Comparison of ENCODE assay signal across 8 mouse cellular contexts in the genomic region with DNA sequence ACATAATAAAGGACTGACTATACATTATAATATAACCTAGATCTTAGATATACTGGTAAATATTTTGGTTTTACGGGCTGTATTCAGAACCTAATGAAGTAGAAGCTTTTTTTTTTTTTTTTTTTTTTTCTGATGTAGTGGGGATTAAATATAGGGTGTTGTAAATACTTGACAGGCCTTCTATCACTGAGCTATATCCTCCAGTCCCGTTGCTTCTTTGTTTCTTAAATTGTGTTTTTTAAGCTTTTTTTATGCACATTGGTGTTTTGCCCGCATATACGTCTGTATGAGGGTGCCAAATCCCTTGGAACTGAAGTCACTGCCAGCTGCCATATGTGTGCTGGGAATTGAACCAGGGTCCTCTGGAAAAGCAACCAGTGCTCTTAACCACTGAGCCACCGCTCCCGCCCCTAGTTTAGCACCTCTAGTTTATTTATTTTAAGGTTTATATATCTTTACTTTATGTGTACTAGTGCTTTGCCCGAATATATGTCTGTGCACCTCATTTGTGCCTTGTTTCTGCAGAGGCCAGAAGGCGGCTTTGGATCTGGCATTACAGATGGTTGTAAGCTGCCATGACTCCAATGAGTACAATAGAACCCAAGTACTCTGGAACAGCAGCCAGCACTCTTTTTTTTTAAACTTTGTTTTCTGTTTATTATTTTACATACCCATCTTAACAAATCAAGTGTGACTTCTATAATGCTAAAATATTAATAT. TPM values are rescaled to one million over a fixed set of nuclear protein-coding genes. Genes with fewer than 3 reads are reported as not detected.
DNase-seq lines count a peak whose midpoint lies in the region; ATAC-seq and TF ChIP-seq lines count a peak whose summit lies in the region.

No protein-coding gene starts in this region.

- intact Hi-C loops in heart, postnatal 10 days (cut with DNase I), result no loop called here
- intact Hi-C loops in gastrocnemius, postnatal 14 days (cut with DNase I; ENCODE audit: low total_unique reads), result no loop called here

- peak overlapping the region; percentile 55 for H3K4me3 ChIP-seq in heart, embryonic 13.5 days
- H3K4me3 ChIP-seq in ES-Bruce4 (ENCODE audit: low read depth, low read length), result peak overlapping the region; percentile 98; the same call in 1 of the 2 replicates
- peak overlapping the region; percentile 46 for H3K4me3 ChIP-seq in forebrain, embryonic 15.5 days
- H3K4me3 ChIP-seq in liver, embryonic 16.5 days (ENCODE audit: low read depth, low read length), result peak overlapping the region; percentile 64

- TF ChIP-seq EP300 in ES-Bruce4 (IDR thresholded peaks at IDR 0.05; ENCODE audit: insufficient read depth, low read depth, low read length), result no peak

- peak overlapping the region; percentile 58 for H3K4me2 ChIP-seq in heart, embryonic 13.5 days
- peak overlapping the region; percentile 33 for H3K4me2 ChIP-seq in forebrain, embryonic 15.5 days (replicated peaks)
- H3K4me2 ChIP-seq in liver, embryonic 16.5 days (ENCODE audit: low read depth, low read length), result peak overlapping the region; percentile 49

- peak overlapping the region; percentile 67 for H3K9ac ChIP-seq in heart, embryonic 13.5 days
- peak overlapping the region; percentile 52 for H3K9ac ChIP-seq in ES-Bruce4 (ENCODE audit: low read depth, poor library complexity, severe bottlenecking)
- no peak overlapping the region for H3K9ac ChIP-seq in forebrain, embryonic 15.5 days (replicated peaks)
- 0 out of 2 replicates have a peak overlapping the region, but pooled peaks have one; percentile 19 for H3K9ac ChIP-seq in liver, embryonic 16.5 days (ENCODE audit: low read depth, low read length)

- TF ChIP-seq CTCF in ES-Bruce4 (IDR thresholded peaks at IDR 0.05; ENCODE audit: low read depth, low read length), result no peak

- no peaks in the 10 kb centered on the region for H3K9me3 ChIP-seq in heart, embryonic 13.5 days
- H3K9me3 ChIP-seq in ES-Bruce4 (replicated peaks; ENCODE audit: control insufficient read depth, insufficient read depth, low read length, poor library complexity, severe bottlenecking), result no peaks in the 10 kb centered on the region
- H3K9me3 ChIP-seq in forebrain, embryonic 15.5 days, result no peaks in the 10 kb centered on the region
- H3K9me3 ChIP-seq in liver, embryonic 16.5 days (replicated peaks; ENCODE audit: control insufficient read depth, low read length), result no peaks in the 10 kb centered on the region

- ATAC-seq in heart, embryonic 13.5 days (ENCODE audit: extremely low read depth, insufficient number of reproducible peaks, low FRiP score, low TSS enrichment), result no peak
- peak; percentile 51 for ATAC-seq in forebrain, embryonic 15.5 days (replicated peaks)
- ATAC-seq in liver, embryonic 16.5 days (ENCODE audit: low read depth), result no peak

- no peak for TF ChIP-seq POLR2A in ES-Bruce4 (IDR thresholded peaks at IDR 0.05; ENCODE audit: insufficient read depth, low read length)

- no peak for DNase-seq in heart, postnatal 10 days
- DNase-seq in ovary, postnatal 36 days (ENCODE audit: low spot score), result no peak
- no peak for DNase-seq in gastrocnemius, postnatal 14 days
- DNase-seq in B cell, adult 2 months, result no peak

- H3K4me1 ChIP-seq in heart, embryonic 13.5 days, result peaks cover 6% of the 10 kb centered on the region
- H3K4me1 ChIP-seq in ES-Bruce4 (ENCODE audit: control insufficient read depth, insufficient read depth, low read length), result no peaks in the 10 kb centered on the region
- peaks cover 13% of the 10 kb centered on the region for H3K4me1 ChIP-seq in forebrain, embryonic 15.5 days
- H3K4me1 ChIP-seq in liver, embryonic 16.5 days (ENCODE audit: control insufficient read depth, low read depth, low read length), result no peaks in the 10 kb centered on the region

- 48% methylated on average over 8 of the region's 8 CpGs for WGBS in heart, embryonic 13.5 days
- WGBS in forebrain, embryonic 15.5 days, result 56% methylated on average over 8 of the region's 8 CpGs
- 52% methylated on average over 8 of the region's 8 CpGs for WGBS in liver, embryonic 16.5 days (ENCODE audit: insufficient replicate concordance)

- no peak overlapping the region; the same call in 1 of the 2 replicates for H3K27ac ChIP-seq in heart, embryonic 13.5 days (replicated peaks)
- 0 out of 2 replicates have a peak overlapping the region, but pooled peaks have one; percentile 24 for H3K27ac ChIP-seq in ES-Bruce4 (ENCODE audit: insufficient read depth, low read length)
- peak overlapping the region; percentile 71; the same call in 1 of the 2 replicates for H3K27ac ChIP-seq in forebrain, embryonic 15.5 days (replicated peaks)
- H3K27ac ChIP-seq in liver, embryonic 16.5 days (ENCODE audit: low read length), result peak overlapping the region; percentile 54

- H3K27me3 ChIP-seq in heart, embryonic 13.5 days (replicated peaks), result no peaks in the 10 kb centered on the region
- no peaks in the 10 kb centered on the region for H3K27me3 ChIP-seq in ES-Bruce4 (ENCODE audit: control insufficient read depth, insufficient read depth, low read length, poor library complexity, severe bottlenecking)
- H3K27me3 ChIP-seq in forebrain, embryonic 15.5 days, result no peaks in the 10 kb centered on the region
- H3K27me3 ChIP-seq in liver, embryonic 16.5 days (ENCODE audit: control insufficient read depth, insufficient read depth, low read depth, low read length), result no peaks in the 10 kb centered on the region

- no peaks in the 10 kb centered on the region; the same call in 1 of the 2 replicates for H3K36me3 ChIP-seq in heart, embryonic 13.5 days
- no peaks in the 10 kb centered on the region; the same call in 1 of the 2 replicates for H3K36me3 ChIP-seq in ES-Bruce4 (ENCODE audit: control insufficient read depth, insufficient read depth, low read length, poor library complexity, severe bottlenecking)
- H3K36me3 ChIP-seq in forebrain, embryonic 15.5 days, result no peaks in the 10 kb centered on the region
- no peaks in the 10 kb centered on the region for H3K36me3 ChIP-seq in liver, embryonic 16.5 days (ENCODE audit: control insufficient read depth, insufficient read depth)

RNA-seq across cellular contexts. Expression of gene Ube2a, which starts 8.9 kb away (rescaled TPM):
- 113 and 130 TPM in 2 replicates for polyA plus RNA-seq in heart, embryonic 13.5 days (2015; fragmentation: Nextera tagmentation; extraction: Ambion mirVana)
- 10 to 100 TPM; 74.7 to 76.4 TPM for total RNA-seq in heart, postnatal 10 days (2021)
- 101 and 112 TPM in 2 replicates for polyA plus RNA-seq in ES-Bruce4 (2011; ENCODE audit: insufficient read depth, insufficient read length, low read depth, missing spikeins)
- polyA plus RNA-seq in forebrain, embryonic 15.5 days (2015; fragmentation: Nextera tagmentation; extraction: Ambion mirVana), result 108 and 120 TPM in 2 replicates
- polyA plus RNA-seq in liver, embryonic 16.5 days (2015; fragmentation: Nextera tagmentation; extraction: Ambion mirVana), result 61.6 and 65.5 TPM in 2 replicates
- 10 to 100 TPM; 36.8 to 38.6 TPM for total RNA-seq in gastrocnemius, postnatal 14 days (2021)

RNA-seq across cellular contexts. Expression of gene C330007P06Rik, which starts 9.1 kb away (rescaled TPM):
- polyA plus RNA-seq in heart, embryonic 13.5 days (2015; fragmentation: Nextera tagmentation; extraction: Ambion mirVana), result 19.2 and 19.3 TPM in 2 replicates
- total RNA-seq in heart, postnatal 10 days (2021), result 10 to 100 TPM; 19.2 to 22.3 TPM
- polyA plus RNA-seq in ES-Bruce4 (2011; ENCODE audit: insufficient read depth, insufficient read length, low read depth, missing spikeins), result 20.2 and 20.7 TPM in 2 replicates
- polyA plus RNA-seq in forebrain, embryonic 15.5 days (2015; fragmentation: Nextera tagmentation; extraction: Ambion mirVana), result 24.4 and 24.7 TPM in 2 replicates
- 12.2 and 13.4 TPM in 2 replicates for polyA plus RNA-seq in liver, embryonic 16.5 days (2015; fragmentation: Nextera tagmentation; extraction: Ambion mirVana)
- total RNA-seq in gastrocnemius, postnatal 14 days (2021), result 10 to 100 TPM; 11.3 to 11.7 TPM

RNA-seq across cellular contexts. Expression of gene Nkrf, which starts 37.9 kb away (rescaled TPM):
- polyA plus RNA-seq in heart, embryonic 13.5 days (2015; fragmentation: Nextera tagmentation; extraction: Ambion mirVana), result 0.37 and 0.56 TPM in 2 replicates
- total RNA-seq in heart, postnatal 10 days (2021), result 1 to 10 TPM; 3.2 to 3.9 TPM
- polyA plus RNA-seq in ES-Bruce4 (2011; ENCODE audit: insufficient read depth, insufficient read length, low read depth, missing spikeins), result 15.2 and 17.7 TPM in 2 replicates
- 11.5 and 12.3 TPM in 2 replicates for polyA plus RNA-seq in forebrain, embryonic 15.5 days (2015; fragmentation: Nextera tagmentation; extraction: Ambion mirVana)
- polyA plus RNA-seq in liver, embryonic 16.5 days (2015; fragmentation: Nextera tagmentation; extraction: Ambion mirVana), result 0.47 and 0.51 TPM in 2 replicates
- total RNA-seq in gastrocnemius, postnatal 14 days (2021), result 1 to 10 TPM; 3.7 to 4.2 TPM

Comparison
In these comparisons a context has a peak if more than half of its experiments do, and no peak if none do; other contexts are left out.
1. H3K4me3 ChIP-seq: peak in every context shown above with its lines; median percentile 98 in ES-Bruce4; 64 in liver, embryonic 16.5 days; 55 in heart, embryonic 13.5 days; 46 in forebrain, embryonic 15.5 days.